Mouse (Mus musculus) myocyte (in vitro differentiated cells): Measurements from ENCODE around the gene Pdcl2. TPM values are rescaled to one million over a fixed set of nuclear protein-coding genes. Genes with fewer than 3 reads are reported as not detected.

ENCODE experiments used
- H3K27me3 ChIP-seq: one replicate; pipeline ENCODE4 v1.6.1; 2011; ENCODE audit not compliant: control insufficient read depth, insufficient read depth, insufficient read length
- H3K36me3 ChIP-seq: one replicate; pipeline ENCODE4 v1.6.1; 2011; ENCODE audit not compliant: control insufficient read depth, insufficient read depth
- H3K4me2 ChIP-seq: one replicate; pipeline ENCODE4 v1.6.1; 2011; ENCODE audit warnings: low read depth, control low read depth
- H3K4me3 ChIP-seq: one replicate; pipeline ENCODE4 v1.5.1; 2011; ENCODE audit warnings: mild to moderate bottlenecking, control low read depth, moderate library complexity
- H3K79me2 ChIP-seq: one replicate; pipeline ENCODE4 v1.6.1; 2011; ENCODE audit not compliant: control insufficient read depth, insufficient read depth
- H3ac ChIP-seq: one replicate; pipeline ENCODE4 v1.6.1; 2011; ENCODE audit not compliant: control insufficient read depth, insufficient read length
- CEBPB ChIP-seq: IDR thresholded peaks from 2 replicates; pipeline ENCODE4 v1.6.1; 2011; ENCODE audit warnings: mild to moderate bottlenecking, moderate library complexity; ENCODE audit not compliant: poor library complexity, insufficient read depth, severe bottlenecking
- E2F4 ChIP-seq: IDR thresholded peaks from one replicate; pipeline ENCODE4 v1.6.1; 2011; ENCODE audit warnings: mild to moderate bottlenecking, control low read depth, moderate library complexity; ENCODE audit not compliant: insufficient read depth
- MAX ChIP-seq: IDR thresholded peaks from one replicate; pipeline ENCODE4 v1.6.1; 2011; ENCODE audit warnings: low read depth, mild to moderate bottlenecking, control low read depth
- MYOD1 ChIP-seq, 3 experiments: IDR thresholded peaks; one replicate each; pipeline ENCODE4 v1.6.1; 2011; ENCODE audit warnings: control low read depth in 2 of 3, low read depth in 2 of 3, mild to moderate bottlenecking in 2 of 3, moderate library complexity in 1 of 3; ENCODE audit not compliant: insufficient read length in 2 of 3, control insufficient read depth in 1 of 3
- MYOG ChIP-seq, 3 experiments: IDR thresholded peaks; one replicate each; pipeline ENCODE4 v1.6.1; 2011; ENCODE audit warnings: control low read depth in 2 of 3, low read depth in 2 of 3, mild to moderate bottlenecking in 2 of 3; ENCODE audit not compliant: insufficient read length in 2 of 3, control insufficient read depth in 1 of 3, insufficient read depth in 1 of 3
- POLR2A ChIP-seq: IDR thresholded peaks from one replicate; pipeline ENCODE4 v1.6.1; 2011; ENCODE audit warnings: low read depth, mild to moderate bottlenecking, control low read depth, moderate library complexity; ENCODE audit not compliant: insufficient read length
- POLR2AphosphoS2 ChIP-seq: IDR thresholded peaks from one replicate; pipeline ENCODE4 v1.6.1; 2011; ENCODE audit warnings: low read depth, control low read depth; ENCODE audit not compliant: insufficient read length
- REST ChIP-seq: IDR thresholded peaks from one replicate; pipeline ENCODE4 v1.6.1; 2011; ENCODE audit warnings: mild to moderate bottlenecking, control low read depth, moderate library complexity; ENCODE audit not compliant: insufficient read depth, insufficient read length
- SRF ChIP-seq: IDR thresholded peaks from one replicate; pipeline ENCODE4 v1.6.1; 2011; ENCODE audit warnings: low read depth; ENCODE audit not compliant: control insufficient read depth, insufficient read length
- TCF12 ChIP-seq: IDR thresholded peaks from one replicate; pipeline ENCODE4 v1.6.1; 2011; ENCODE audit warnings: mild to moderate bottlenecking, control low read depth; ENCODE audit not compliant: poor library complexity, insufficient read depth, severe bottlenecking
- TCF3 ChIP-seq: IDR thresholded peaks from one replicate; pipeline ENCODE4 v1.6.1; 2011; ENCODE audit warnings: low read depth, control low read depth; ENCODE audit not compliant: insufficient read length
- USF1 ChIP-seq: IDR thresholded peaks from one replicate; pipeline ENCODE4 v1.6.1; 2011; ENCODE audit warnings: low read depth, mild to moderate bottlenecking, control low read depth, moderate library complexity
- polyA plus RNA-seq: library from polyadenylated mRNA; unstranded; fragments of >200 nt; fragmentation: generic; extraction: Trizol; gene quantifications from one replicate; pipeline ENCODE4 v1.2.1, GENCODE M21; 2012; ENCODE audit warnings: missing spikeins

Gene Pdcl2
- not detected for polyA plus RNA-seq

DNA sequence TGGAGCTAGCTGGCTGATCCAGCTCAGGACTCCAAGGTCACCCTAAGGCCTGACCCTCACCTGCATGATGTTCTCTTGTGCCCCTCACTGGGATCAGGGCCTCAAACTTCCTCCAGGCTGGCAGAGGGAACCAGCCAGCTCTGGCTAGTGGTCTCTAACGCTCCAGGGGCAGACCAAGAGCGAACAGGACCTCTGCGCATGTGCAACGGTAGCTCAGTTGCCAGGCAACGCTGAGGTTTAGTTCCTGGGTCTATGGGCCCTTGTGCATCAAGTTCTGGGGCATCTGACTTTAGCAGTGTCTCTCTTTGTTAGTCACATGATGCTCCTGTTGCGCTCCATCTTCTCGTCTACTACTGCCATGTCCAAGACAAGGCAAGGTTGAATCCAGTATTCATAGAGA, at the start of gene Pdcl2:
Pdcl2 (minus strand) TSS at position 204 of the 400 bp plus-strand sequence.
- no peaks in the 10 kb centered on the region for H3K27me3 ChIP-seq
- H3K79me2 ChIP-seq = no peaks in the 10 kb centered on the region
- H3ac ChIP-seq = no peak within 1 kb of the TSS
- no peak within 1 kb of the TSS for H3K4me2 ChIP-seq
- H3K4me3 ChIP-seq = no peak within 1 kb of the TSS
- TF ChIP-seq MAX (no peak), MYOG (IDR thresholded peaks at IDR 0.05; ENCODE audit: control insufficient read depth in 1 of 3, insufficient read depth in 1 of 3, insufficient read length in 2 of 3, low read depth in 2 of 3) (no peak), E2F4 (no peak), CEBPB (no peak), POLR2A (no peak), TCF3 (no peak), USF1 (no peak), REST (no peak), MYOD1 (IDR thresholded peaks at IDR 0.05; ENCODE audit: control insufficient read depth in 1 of 3, insufficient read length in 2 of 3, low read depth in 2 of 3) (no peak), TCF12 (no peak), POLR2AphosphoS2 (no peak), SRF (no peak)
- no peaks in the 10 kb centered on the region for H3K36me3 ChIP-seq

- no peak overlapping the region for H3ac ChIP-seq
- no peaks in the 10 kb centered on the region for H3K79me2 ChIP-seq
- no peaks in the 10 kb centered on the region for H3K36me3 ChIP-seq
- H3K4me3 ChIP-seq = no peak overlapping the region
- no peaks in the 10 kb centered on the region for H3K27me3 ChIP-seq
- H3K4me2 ChIP-seq = no peak overlapping the region
- no peak for TF ChIP-seq POLR2A
- TF ChIP-seq USF1 = no peak
These were observed 48.3 kb upstream of the Pdcl2 start for GRCm38 (mm10) chr5:76379216-76379615.

GRCm38 (mm10) chr5:76369215-76369840, 38.4 kb upstream of the Pdcl2 start:
- no peaks in the 10 kb centered on the region for H3K36me3 ChIP-seq
- H3ac ChIP-seq = no peak overlapping the region
- H3K4me3 ChIP-seq = no peak overlapping the region
- H3K4me2 ChIP-seq = no peak overlapping the region
- no peaks in the 10 kb centered on the region for H3K79me2 ChIP-seq
- TF ChIP-seq SRF (no peak), TCF3 (no peak), E2F4 (no peak), MAX (no peak), USF1 (no peak), MYOG (IDR thresholded peaks at IDR 0.05; ENCODE audit: control insufficient read depth in 1 of 3, insufficient read depth in 1 of 3, insufficient read length in 2 of 3, low read depth in 2 of 3) (no peak), CEBPB (no peak), TCF12 (no peak), MYOD1 (IDR thresholded peaks at IDR 0.05; ENCODE audit: control insufficient read depth in 1 of 3, insufficient read length in 2 of 3, low read depth in 2 of 3) (no peak), REST (no peak), POLR2A (no peak), POLR2AphosphoS2 (no peak)
- H3K27me3 ChIP-seq = no peaks in the 10 kb centered on the region

GRCm38 (mm10) chr5:76365406-76365805, 34.5 kb upstream of the Pdcl2 start:
- no peaks in the 10 kb centered on the region for H3K79me2 ChIP-seq
- H3K27me3 ChIP-seq = no peaks in the 10 kb centered on the region
- TF ChIP-seq USF1 (no peak), TCF3 (no peak), POLR2AphosphoS2 (no peak), E2F4 (no peak), MYOG (IDR thresholded peaks at IDR 0.05; ENCODE audit: control insufficient read depth in 1 of 3, insufficient read depth in 1 of 3, insufficient read length in 2 of 3, low read depth in 2 of 3) (no peak), TCF12 (no peak), CEBPB (no peak), POLR2A (no peak), MAX (no peak), MYOD1 (IDR thresholded peaks at IDR 0.05; ENCODE audit: control insufficient read depth in 1 of 3, insufficient read length in 2 of 3, low read depth in 2 of 3) (no peak)
- no peak overlapping the region for H3K4me3 ChIP-seq
- H3ac ChIP-seq = no peak overlapping the region
- no peaks in the 10 kb centered on the region for H3K36me3 ChIP-seq
- H3K4me2 ChIP-seq = no peak overlapping the region

DNA sequence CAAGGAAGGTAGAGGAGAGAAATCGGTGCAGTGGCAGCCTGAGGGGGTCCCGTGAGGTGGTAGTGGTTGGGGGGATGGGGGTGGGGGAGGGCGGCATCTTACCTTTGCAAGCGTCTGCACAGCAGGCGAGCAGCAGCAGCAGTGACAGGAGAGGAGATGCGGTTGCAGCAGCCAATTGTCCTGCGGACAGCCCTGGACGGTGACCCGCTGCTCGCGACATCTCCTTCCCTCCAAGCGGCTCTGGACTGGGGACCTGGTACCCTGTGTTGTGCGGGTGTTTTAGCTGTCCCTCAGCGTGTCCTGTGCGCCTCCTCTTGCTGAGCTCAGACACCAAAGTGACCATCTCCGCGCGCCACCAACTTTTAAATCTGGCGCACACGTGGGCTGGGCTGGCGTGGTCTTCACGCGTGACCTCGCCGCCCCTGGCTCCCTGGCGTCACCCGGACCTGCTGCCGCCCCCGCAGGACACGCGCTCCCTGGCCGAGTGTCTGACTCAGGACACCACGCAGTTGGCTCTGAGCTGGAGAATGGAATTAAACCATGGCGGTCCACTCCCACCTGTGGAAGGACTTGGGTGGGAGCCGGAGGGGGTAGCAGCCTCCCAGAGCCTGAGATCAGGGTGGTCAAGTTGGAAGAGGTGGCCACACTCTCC, 32.6 kb upstream of the Pdcl2 start, which contains the start of gene Nmu:
Nmu (minus strand) TSS at position 336 of the 652 bp plus-strand sequence.
- Histone ChIP-seq H3K36me3 (no peaks in the 10 kb centered on the region), H3ac (no peak within 1 kb of the TSS), H3K79me2 (no peaks in the 10 kb centered on the region), H3K4me3 (no peak within 1 kb of the TSS), H3K27me3 (no peaks in the 10 kb centered on the region), H3K4me2 (no peak within 1 kb of the TSS)
- TF ChIP-seq MYOD1 (IDR thresholded peaks at IDR 0.05; ENCODE audit: control insufficient read depth in 1 of 3, insufficient read length in 2 of 3, low read depth in 2 of 3) (peak in 1 of 3 experiments; percentile 9), USF1 (no peak), E2F4 (no peak), MAX (no peak), POLR2A (no peak), SRF (no peak), POLR2AphosphoS2 (no peak), TCF12 (no peak), MYOG (IDR thresholded peaks at IDR 0.05; ENCODE audit: control insufficient read depth in 1 of 3, insufficient read depth in 1 of 3, insufficient read length in 2 of 3, low read depth in 2 of 3) (no peak)
